In the genomic region with DNA sequence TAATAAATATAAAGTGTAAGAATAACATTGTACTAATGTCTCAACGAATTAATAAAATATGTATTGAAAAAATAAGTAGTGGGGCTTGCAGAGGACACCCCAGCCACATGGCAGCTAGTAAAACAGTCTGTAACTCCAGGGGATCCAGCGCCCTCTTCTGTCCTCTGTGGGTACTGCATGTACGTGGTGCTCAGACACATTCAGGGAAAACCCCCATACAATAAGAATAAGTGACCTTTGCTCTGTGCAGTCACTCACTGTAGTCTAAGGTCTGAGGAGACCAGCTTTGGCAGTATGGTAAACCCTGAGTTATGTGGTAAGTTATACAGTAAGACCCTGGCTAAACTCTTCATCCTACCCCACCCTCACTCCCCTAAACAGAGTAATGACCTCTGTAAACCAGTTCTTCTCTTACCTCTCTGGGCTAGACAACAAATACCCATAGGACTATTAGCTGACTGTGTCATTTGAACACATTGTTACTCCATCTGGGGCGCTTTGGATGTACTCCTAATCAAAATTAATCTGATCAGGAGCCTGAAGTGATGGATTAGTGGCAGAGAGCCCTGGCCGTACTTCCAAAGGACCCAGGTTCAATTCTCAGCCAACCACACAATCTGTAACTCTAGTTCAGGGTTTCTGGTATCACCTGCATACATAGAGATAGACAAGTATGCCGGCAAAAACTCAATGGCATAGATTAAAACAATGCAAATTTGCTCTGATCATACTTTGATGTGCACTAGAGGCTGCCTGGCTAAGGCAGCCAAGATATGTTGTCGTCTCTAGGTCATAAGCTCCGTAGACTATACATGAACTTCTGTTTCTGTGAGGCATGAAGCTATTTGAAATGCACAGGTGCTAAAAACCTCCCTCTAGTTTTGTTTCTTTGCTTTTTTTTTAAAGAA, we compare ENCODE assay signal across 8 mouse cellular contexts. TPM values are rescaled to one million over a fixed set of nuclear protein-coding genes. Genes with fewer than 3 reads are reported as not detected.
DNase-seq lines count a peak whose midpoint lies in the region; ATAC-seq lines count a peak whose summit lies in the region.

No protein-coding gene starts in this region.

- H3K9me3 ChIP-seq in embryonic facial prominence, embryonic 13.5 days = no peaks in the 10 kb centered on the region
- H3K9me3 ChIP-seq in heart, embryonic 11.5 days (replicated peaks; ENCODE audit: control insufficient read depth, low read length) = no peaks in the 10 kb centered on the region
- no peaks in the 10 kb centered on the region for H3K9me3 ChIP-seq in liver, embryonic 13.5 days (replicated peaks)

- H3K27me3 ChIP-seq in embryonic facial prominence, embryonic 13.5 days = no peaks in the 10 kb centered on the region
- H3K27me3 ChIP-seq in heart, embryonic 11.5 days (ENCODE audit: control insufficient read depth, insufficient read depth, low read length) = no peaks in the 10 kb centered on the region
- H3K27me3 ChIP-seq in liver, embryonic 13.5 days = no peaks in the 10 kb centered on the region

- peaks cover 61% of the 10 kb centered on the region for H3K4me1 ChIP-seq in embryonic facial prominence, embryonic 13.5 days
- H3K4me1 ChIP-seq in heart, embryonic 11.5 days (ENCODE audit: control insufficient read depth, insufficient read depth, low read length) = peaks cover 70% of the 10 kb centered on the region
- peaks cover 88% of the 10 kb centered on the region for H3K4me1 ChIP-seq in liver, embryonic 13.5 days (replicated peaks)

- H3K4me3 ChIP-seq in embryonic facial prominence, embryonic 13.5 days = no peak overlapping the region
- no peak overlapping the region for H3K4me3 ChIP-seq in heart, embryonic 11.5 days (ENCODE audit: low read depth, low read length)
- peak overlapping the region; percentile 7; the same call in 1 of the 2 replicates for H3K4me3 ChIP-seq in liver, embryonic 13.5 days (replicated peaks)

- peak; percentile 86 for DNase-seq in CD4-positive helper T cell, adult 2 months (ENCODE audit: low read depth, low spot score)
- DNase-seq in adrenal gland, postnatal 10 days = peak; percentile 89
- DNase-seq in kidney, postnatal 10 days = peak; percentile 87
- DNase-seq in liver, embryonic 13.5 days = peak; percentile 70
- DNase-seq in thymus, postnatal 14 days = peak; percentile 92

- no peak overlapping the region for H3K4me2 ChIP-seq in embryonic facial prominence, embryonic 13.5 days
- H3K4me2 ChIP-seq in heart, embryonic 11.5 days = peak overlapping the region; percentile 29; the same call in 1 of the 2 replicates
- peak overlapping the region; percentile 47 for H3K4me2 ChIP-seq in liver, embryonic 13.5 days

- WGBS in embryonic facial prominence, embryonic 13.5 days = 59% methylated on average over 8 of the region's 8 CpGs
- 56% methylated on average over 8 of the region's 8 CpGs for WGBS in heart, embryonic 11.5 days (ENCODE audit: insufficient replicate concordance)
- 42% methylated on average over 8 of the region's 8 CpGs for WGBS in liver, embryonic 13.5 days (ENCODE audit: insufficient replicate concordance)

- no peak; the same call in 1 of the 2 replicates for ATAC-seq in embryonic facial prominence, embryonic 13.5 days (ENCODE audit: insufficient number of reproducible peaks, insufficient read depth, low FRiP score, low TSS enrichment, low read depth)
- ATAC-seq in heart, embryonic 11.5 days (replicated peaks; ENCODE audit: insufficient number of reproducible peaks, low FRiP score, low TSS enrichment) = no peak
- ATAC-seq in liver, embryonic 13.5 days (ENCODE audit: low read depth) = peak; percentile 26; the same call in 1 of the 2 replicates
- ATAC-seq in neutrophil, adult 5-6 weeks (ENCODE audit: extremely low read depth, insufficient number of reproducible peaks, low FRiP score, poor library complexity, severe bottlenecking) = peak; percentile 66

- H3K9ac ChIP-seq in embryonic facial prominence, embryonic 13.5 days = peak overlapping the region; percentile 40; the same call in 1 of the 2 replicates
- peak overlapping the region; percentile 22; the same call in 1 of the 2 replicates for H3K9ac ChIP-seq in heart, embryonic 11.5 days (ENCODE audit: low read depth, low read length)
- peak overlapping the region; percentile 59 for H3K9ac ChIP-seq in liver, embryonic 13.5 days

- peaks cover 10% of the 10 kb centered on the region for H3K36me3 ChIP-seq in embryonic facial prominence, embryonic 13.5 days
- H3K36me3 ChIP-seq in heart, embryonic 11.5 days (ENCODE audit: control insufficient read depth, insufficient read depth, low read length) = no peaks in the 10 kb centered on the region
- peaks cover 10% of the 10 kb centered on the region for H3K36me3 ChIP-seq in liver, embryonic 13.5 days

- peak overlapping the region; percentile 74; the same call in 1 of the 2 replicates for H3K27ac ChIP-seq in embryonic facial prominence, embryonic 13.5 days
- H3K27ac ChIP-seq in heart, embryonic 11.5 days (ENCODE audit: low read depth, low read length) = no peak overlapping the region
- H3K27ac ChIP-seq in liver, embryonic 13.5 days = peak overlapping the region; percentile 93

RNA-seq across cellular contexts. Expression of a gene that starts 18.6 kb away (rescaled TPM):
- total RNA-seq in adrenal gland, postnatal 10 days (2021) = 10 to 100 TPM; 44.6 to 47.5 TPM
- polyA plus RNA-seq in embryonic facial prominence, embryonic 13.5 days (2015; fragmentation: Nextera tagmentation; extraction: Ambion mirVana) = 146 and 160 TPM in 2 replicates
- 82.3 and 88.1 TPM in 2 replicates for polyA plus RNA-seq in heart, embryonic 11.5 days (2014; fragmentation: Nextera tagmentation; extraction: Ambion mirVana)
- 64.2 and 70.2 TPM in 2 replicates for polyA plus RNA-seq in liver, embryonic 13.5 days (2015; fragmentation: Nextera tagmentation; extraction: Ambion mirVana)
- total RNA-seq in neutrophil, adult 5-6 weeks (2017) = 71.5 and 74.5 TPM in 2 replicates

RNA-seq across cellular contexts. Expression of a gene that starts 37.9 kb away (rescaled TPM):
- 1 to 10 TPM; 8.6 to 8.7 TPM for total RNA-seq in adrenal gland, postnatal 10 days (2021)
- 22.7 and 26.8 TPM in 2 replicates for polyA plus RNA-seq in embryonic facial prominence, embryonic 13.5 days (2015; fragmentation: Nextera tagmentation; extraction: Ambion mirVana)
- polyA plus RNA-seq in heart, embryonic 11.5 days (2014; fragmentation: Nextera tagmentation; extraction: Ambion mirVana) = 9.5 and 9.6 TPM in 2 replicates
- polyA plus RNA-seq in liver, embryonic 13.5 days (2015; fragmentation: Nextera tagmentation; extraction: Ambion mirVana) = 8.2 and 9.9 TPM in 2 replicates
- 35.9 and 37.9 TPM in 2 replicates for total RNA-seq in neutrophil, adult 5-6 weeks (2017)

RNA-seq across cellular contexts. Expression of a gene that starts 47.0 kb away (rescaled TPM):
- total RNA-seq in adrenal gland, postnatal 10 days (2021) = under 1 TPM; 0.12 to 0.45 TPM
- polyA plus RNA-seq in embryonic facial prominence, embryonic 13.5 days (2015; fragmentation: Nextera tagmentation; extraction: Ambion mirVana) = 0.18 and 0.50 TPM in 2 replicates
- 0.07 TPM in 1 of 2 replicates, not detected in the other for polyA plus RNA-seq in heart, embryonic 11.5 days (2014; fragmentation: Nextera tagmentation; extraction: Ambion mirVana)
- 0.08 and 0.10 TPM in 2 replicates for polyA plus RNA-seq in liver, embryonic 13.5 days (2015; fragmentation: Nextera tagmentation; extraction: Ambion mirVana)
- total RNA-seq in neutrophil, adult 5-6 weeks (2017) = 0.58 and 1.1 TPM in 2 replicates

RNA-seq across cellular contexts. Expression of a gene that starts 58.6 kb away (rescaled TPM):
- 1 to 10 TPM; 2.1 to 2.7 TPM for total RNA-seq in adrenal gland, postnatal 10 days (2021)
- 0.17 TPM in 1 of 2 replicates, not detected in the other for polyA plus RNA-seq in embryonic facial prominence, embryonic 13.5 days (2015; fragmentation: Nextera tagmentation; extraction: Ambion mirVana)
- polyA plus RNA-seq in heart, embryonic 11.5 days (2014; fragmentation: Nextera tagmentation; extraction: Ambion mirVana) = 0.29 TPM in 1 of 2 replicates, not detected in the other
- polyA plus RNA-seq in liver, embryonic 13.5 days (2015; fragmentation: Nextera tagmentation; extraction: Ambion mirVana) = 0.38 and 0.87 TPM in 2 replicates
- 157 and 160 TPM in 2 replicates for total RNA-seq in neutrophil, adult 5-6 weeks (2017)

Comparison
In these comparisons a context has a peak if more than half of its experiments do, and no peak if none do; other contexts are left out.
1. ATAC-seq: peak in liver, embryonic 13.5 days (single experiment) and neutrophil, adult 5-6 weeks (single experiment); none in embryonic facial prominence, embryonic 13.5 days (single experiment) and heart, embryonic 11.5 days (single experiment).
2. Peak in every context shown above with its lines, with median percentiles within 50 percentile points of each other: DNase-seq and H3K9ac ChIP-seq.